Mouse (Mus musculus): ENCODE measurements around the gene Gm5475. TPM values are rescaled to one million over a fixed set of nuclear protein-coding genes. Genes with fewer than 3 reads are reported as not detected.
A peak's percentile ranks its signal among the peaks of the same experiment; 100 is the strongest.

Gene Gm5475
- polyA plus RNA-seq, 1 experiment: not detected

DNA sequence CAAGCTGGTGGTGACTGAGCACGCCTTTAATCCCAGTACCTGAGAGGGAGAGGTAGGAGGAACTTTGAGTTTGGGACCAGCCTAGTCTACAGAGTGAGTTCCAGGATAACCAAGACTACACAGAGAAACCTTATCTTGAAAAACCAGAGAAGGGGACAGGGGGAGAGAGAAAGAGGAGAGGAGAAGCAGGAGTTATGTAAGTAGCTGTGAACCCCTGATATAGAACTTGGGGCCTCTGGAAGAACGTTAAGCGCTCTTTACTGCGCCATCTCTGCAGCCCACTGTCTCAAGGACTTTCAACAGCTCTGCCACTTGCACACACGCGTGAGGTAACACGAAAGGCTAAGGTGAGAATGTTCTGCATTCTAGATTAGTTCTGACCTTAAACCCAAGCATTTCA lies 30.3 kb upstream of the Gm5475 start:
- no peaks in the 10 kb centered on the region for H3K9me3 ChIP-seq
- H3K27me3 ChIP-seq (replicated peaks): no peaks in the 10 kb centered on the region
- H3K36me3 ChIP-seq (replicated peaks; ENCODE audit: low read length): peaks cover 51% of the 10 kb centered on the region
- H3K4me3 ChIP-seq (replicated peaks): no peak overlapping the region
- TF ChIP-seq GATA1 (IDR thresholded peaks at IDR 0.05; ENCODE audit: borderline replicate concordance, low read length): no peak
- no peak for TF ChIP-seq FLI1 (IDR thresholded peaks at IDR 0.05; ENCODE audit: low read length)
- H3K4me1 ChIP-seq: peaks cover 30% of the 10 kb centered on the region

DNA sequence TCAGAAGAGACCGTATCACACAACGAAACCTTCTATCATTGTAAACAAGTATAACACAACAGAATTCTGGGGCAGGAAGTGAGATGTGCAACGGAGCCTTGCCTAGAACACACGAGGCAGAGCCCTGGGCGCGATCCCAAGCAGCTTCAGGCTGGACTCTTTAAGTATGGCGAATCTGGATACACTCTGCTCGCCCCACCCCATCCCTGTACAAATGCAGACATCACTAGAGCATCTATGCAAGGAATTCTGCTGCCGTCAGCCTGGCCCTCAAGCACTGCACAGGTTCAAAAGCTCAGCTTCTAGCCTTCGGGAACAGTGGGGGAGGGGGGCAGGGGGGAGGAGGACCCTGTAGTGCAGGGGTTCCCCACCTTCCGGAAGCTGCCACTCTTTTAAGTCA lies 28.9 kb upstream of the Gm5475 start:
- TF ChIP-seq GATA1 (IDR thresholded peaks at IDR 0.05; ENCODE audit: borderline replicate concordance, low read length) (no peak), FLI1 (IDR thresholded peaks at IDR 0.05; ENCODE audit: low read length) (no peak)
- Histone ChIP-seq H3K9me3 (no peaks in the 10 kb centered on the region), H3K36me3 (replicated peaks; ENCODE audit: low read length) (peaks cover 63% of the 10 kb centered on the region), H3K4me3 (replicated peaks) (no peak overlapping the region), H3K27me3 (replicated peaks) (no peaks in the 10 kb centered on the region), H3K4me1 (peaks cover 33% of the 10 kb centered on the region)

DNA sequence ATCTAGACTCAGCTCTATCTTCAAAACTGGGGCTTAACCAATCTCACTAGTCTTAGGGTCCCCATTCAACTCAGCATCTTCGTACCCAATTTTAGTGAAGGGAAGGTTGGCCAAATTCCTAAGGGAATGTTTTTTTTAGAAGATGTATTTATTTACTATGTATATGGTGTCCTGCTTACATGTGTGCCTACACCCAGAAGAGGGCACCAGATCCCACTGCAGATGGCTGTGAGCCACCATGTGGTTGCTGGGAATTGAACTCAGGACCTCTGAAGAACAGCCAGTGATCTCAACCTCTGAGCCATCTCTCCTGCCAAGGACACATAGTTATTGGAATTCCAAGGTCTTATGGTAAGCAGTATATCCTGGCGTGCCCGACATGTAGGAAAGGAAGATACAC lies 26.4 kb upstream of the Gm5475 start:
- H3K27me3 ChIP-seq (replicated peaks): no peaks in the 10 kb centered on the region
- peaks cover 85% of the 10 kb centered on the region for H3K36me3 ChIP-seq (replicated peaks; ENCODE audit: low read length)
- peaks cover 34% of the 10 kb centered on the region for H3K4me1 ChIP-seq
- H3K9me3 ChIP-seq: no peaks in the 10 kb centered on the region
- TF ChIP-seq GATA1 (IDR thresholded peaks at IDR 0.05; ENCODE audit: borderline replicate concordance, low read length) (no peak), FLI1 (IDR thresholded peaks at IDR 0.05; ENCODE audit: low read length) (no peak)
- H3K4me3 ChIP-seq (replicated peaks): peak overlapping the region; percentile 30

DNA sequence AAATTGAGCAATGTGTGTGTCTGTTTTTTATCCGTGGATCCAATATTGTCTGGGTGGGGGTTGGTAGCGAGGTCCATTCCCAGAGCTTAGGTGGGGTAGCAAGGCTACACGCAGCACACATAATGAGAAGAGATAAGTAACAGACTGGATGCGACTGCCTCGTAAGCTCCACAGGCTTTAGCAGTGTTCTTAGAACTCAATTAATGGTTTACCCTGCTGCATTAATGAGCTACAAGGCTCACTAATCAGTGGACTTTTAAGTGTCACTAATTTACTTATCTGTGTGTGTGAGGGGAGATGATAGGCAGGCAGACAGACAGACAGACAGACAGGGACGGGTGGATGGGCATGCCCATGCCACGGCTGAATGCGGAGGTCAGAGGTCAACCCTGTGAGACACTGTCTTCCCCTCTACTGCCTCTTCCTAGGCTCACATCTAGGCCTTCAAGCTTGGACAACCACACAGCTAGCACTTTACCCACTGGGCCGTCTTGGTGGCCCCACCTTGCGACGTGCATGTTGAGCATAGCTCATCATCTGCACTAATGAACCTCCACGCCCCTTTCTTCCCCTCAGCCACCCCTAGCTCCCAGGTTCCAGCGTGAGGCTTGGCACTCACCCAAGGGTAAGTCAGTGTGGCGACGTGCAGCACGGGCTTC lies 21.2 kb upstream of the Gm5475 start:
- TF ChIP-seq FLI1 (IDR thresholded peaks at IDR 0.05; ENCODE audit: low read length) (no peak), GATA1 (IDR thresholded peaks at IDR 0.05; ENCODE audit: borderline replicate concordance, low read length) (no peak)
- no peaks in the 10 kb centered on the region for H3K27me3 ChIP-seq (replicated peaks)
- H3K9me3 ChIP-seq: no peaks in the 10 kb centered on the region
- peaks cover 31% of the 10 kb centered on the region for H3K4me1 ChIP-seq
- peaks cover 100% of the 10 kb centered on the region for H3K36me3 ChIP-seq (replicated peaks; ENCODE audit: low read length)
- no peak overlapping the region for H3K4me3 ChIP-seq (replicated peaks)

DNA sequence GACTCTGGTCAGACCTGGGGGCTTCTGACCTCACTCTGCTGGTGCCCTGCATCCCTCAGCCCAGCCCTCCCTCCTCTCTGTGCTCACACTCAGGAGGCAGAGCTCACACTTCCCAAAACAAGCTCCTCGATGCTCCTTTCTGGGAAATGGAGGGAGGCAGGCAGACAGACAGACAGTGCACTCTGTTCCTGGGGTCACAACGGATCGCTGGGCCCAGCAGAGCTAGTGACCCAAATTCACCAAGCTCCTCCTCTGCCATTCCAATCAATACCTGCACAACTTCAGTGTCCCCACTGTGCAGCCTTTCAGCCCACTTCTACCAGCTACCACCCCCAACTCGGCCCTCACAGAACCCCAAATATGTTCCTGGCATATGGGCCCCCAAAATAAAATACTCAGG lies 20.1 kb upstream of the Gm5475 start:
- TF ChIP-seq GATA1 (IDR thresholded peaks at IDR 0.05; ENCODE audit: borderline replicate concordance, low read length): no peak
- no peak for TF ChIP-seq FLI1 (IDR thresholded peaks at IDR 0.05; ENCODE audit: low read length)
- no peak overlapping the region for H3K4me3 ChIP-seq (replicated peaks)
- peaks cover 36% of the 10 kb centered on the region for H3K4me1 ChIP-seq
- H3K27me3 ChIP-seq (replicated peaks): no peaks in the 10 kb centered on the region
- no peaks in the 10 kb centered on the region for H3K9me3 ChIP-seq
- H3K36me3 ChIP-seq (replicated peaks; ENCODE audit: low read length): peaks cover 95% of the 10 kb centered on the region

DNA sequence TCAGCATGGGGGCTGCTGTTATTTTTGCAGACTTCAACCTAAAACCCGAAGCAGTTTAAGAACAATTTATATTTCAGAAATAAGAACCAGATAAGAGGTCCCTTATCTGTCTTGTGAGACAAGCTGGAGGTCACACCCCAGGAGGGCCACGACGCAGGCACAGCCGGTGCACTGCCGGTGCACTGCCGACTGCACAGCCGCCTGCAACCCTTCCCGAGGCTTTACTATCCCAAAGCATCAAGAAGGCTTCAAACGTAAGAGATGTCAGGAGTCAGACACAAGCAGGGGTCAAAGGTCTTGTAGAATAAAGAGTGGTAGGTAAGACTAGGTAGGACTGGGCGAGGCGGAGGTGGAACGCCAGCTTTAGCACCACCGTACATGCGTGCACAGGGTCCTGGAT lies 19.6 kb upstream of the Gm5475 start:
- Histone ChIP-seq H3K9me3 (no peaks in the 10 kb centered on the region), H3K36me3 (replicated peaks; ENCODE audit: low read length) (peaks cover 93% of the 10 kb centered on the region), H3K4me1 (peaks cover 41% of the 10 kb centered on the region), H3K27me3 (replicated peaks) (no peaks in the 10 kb centered on the region), H3K4me3 (replicated peaks) (no peak overlapping the region)
- TF ChIP-seq GATA1 (IDR thresholded peaks at IDR 0.05; ENCODE audit: borderline replicate concordance, low read length): no peak
- no peak for TF ChIP-seq FLI1 (IDR thresholded peaks at IDR 0.05; ENCODE audit: low read length)

DNA sequence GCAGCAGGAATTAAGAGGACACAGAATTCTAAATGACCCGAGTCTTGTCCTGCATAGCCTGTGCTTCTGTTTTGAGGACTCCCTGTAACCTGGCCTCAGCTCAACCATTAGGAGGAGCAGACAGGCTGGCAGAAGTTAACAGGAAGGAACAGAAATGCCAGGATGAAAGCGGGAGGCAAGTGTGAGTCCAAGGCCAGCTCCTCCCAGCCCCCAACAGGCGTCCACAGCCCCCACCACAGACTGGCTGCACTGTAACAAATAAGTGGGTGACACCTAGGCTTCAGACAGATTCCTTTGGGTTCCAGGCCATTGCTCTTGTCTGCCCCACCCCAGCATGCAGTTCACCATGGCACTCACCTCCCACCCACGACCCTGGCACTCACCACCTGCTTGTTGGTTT lies 19.1 kb upstream of the Gm5475 start:
- TF ChIP-seq GATA1 (IDR thresholded peaks at IDR 0.05; ENCODE audit: borderline replicate concordance, low read length) (no peak), FLI1 (IDR thresholded peaks at IDR 0.05; ENCODE audit: low read length) (no peak)
- Histone ChIP-seq H3K4me1 (peaks cover 43% of the 10 kb centered on the region), H3K27me3 (replicated peaks) (no peaks in the 10 kb centered on the region), H3K4me3 (replicated peaks) (no peak overlapping the region), H3K36me3 (replicated peaks; ENCODE audit: low read length) (peaks cover 91% of the 10 kb centered on the region), H3K9me3 (no peaks in the 10 kb centered on the region)

DNA sequence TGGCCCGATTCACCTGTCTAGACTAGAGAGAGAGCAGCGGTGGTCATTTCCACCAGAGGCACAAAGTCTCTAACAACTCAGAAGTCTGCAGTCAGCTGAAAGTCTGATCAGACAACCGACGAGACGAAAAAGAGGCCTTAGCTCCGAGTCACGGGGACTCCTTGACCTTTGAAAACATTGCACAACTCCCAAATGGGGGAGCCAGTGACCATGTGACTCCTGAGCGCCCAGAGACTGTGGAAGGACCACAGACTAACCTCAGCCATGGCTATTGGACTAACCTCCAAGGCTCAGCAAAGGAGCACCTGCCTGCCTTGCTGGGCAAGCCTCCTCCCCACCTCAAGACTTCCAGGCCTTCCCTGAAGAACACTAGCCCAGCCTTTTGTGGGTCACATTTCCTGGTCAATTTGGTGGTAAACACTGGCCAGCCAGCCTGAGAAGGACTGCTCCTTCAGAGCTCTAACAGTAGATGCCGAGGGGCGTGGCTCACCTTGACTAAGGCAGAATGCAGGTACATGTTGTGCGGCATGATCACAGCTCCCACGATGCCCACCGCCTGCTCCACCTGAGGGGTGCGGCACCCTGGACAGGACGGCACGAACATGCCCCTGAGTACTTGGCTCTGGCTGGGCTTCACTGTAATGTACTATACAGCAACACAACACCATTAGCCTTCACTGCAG lies 18.5 kb upstream of the Gm5475 start:
- H3K27me3 ChIP-seq (replicated peaks): no peaks in the 10 kb centered on the region
- peaks cover 50% of the 10 kb centered on the region for H3K4me1 ChIP-seq
- TF ChIP-seq GATA1 (IDR thresholded peaks at IDR 0.05; ENCODE audit: borderline replicate concordance, low read length) (no peak), FLI1 (IDR thresholded peaks at IDR 0.05; ENCODE audit: low read length) (no peak)
- H3K36me3 ChIP-seq (replicated peaks; ENCODE audit: low read length): peaks cover 91% of the 10 kb centered on the region
- H3K4me3 ChIP-seq (replicated peaks): peak overlapping the region; percentile 53
- no peaks in the 10 kb centered on the region for H3K9me3 ChIP-seq

DNA sequence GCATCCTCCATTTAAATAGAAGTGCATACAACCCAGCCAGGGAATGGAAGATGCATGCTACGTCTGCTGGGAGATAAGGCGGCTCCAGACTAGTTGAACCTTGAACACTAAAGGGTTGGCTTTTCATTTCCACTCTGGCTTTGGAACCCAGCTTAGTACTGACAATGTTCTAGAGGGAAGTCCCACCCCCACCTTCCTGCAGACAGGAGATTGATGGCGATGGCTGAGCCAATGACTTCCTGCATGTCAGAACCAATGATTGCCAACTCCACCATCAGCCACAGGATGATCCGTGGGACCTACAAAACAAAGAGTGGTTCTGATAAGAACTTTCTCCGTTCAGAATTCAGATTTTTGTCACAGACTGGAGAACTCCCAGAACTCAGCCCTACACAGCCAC lies 15.9 kb upstream of the Gm5475 start:
- H3K4me1 ChIP-seq: peaks cover 64% of the 10 kb centered on the region
- no peaks in the 10 kb centered on the region for H3K9me3 ChIP-seq
- no peak overlapping the region for H3K4me3 ChIP-seq (replicated peaks)
- peaks cover 87% of the 10 kb centered on the region for H3K36me3 ChIP-seq (replicated peaks; ENCODE audit: low read length)
- TF ChIP-seq FLI1 (IDR thresholded peaks at IDR 0.05; ENCODE audit: low read length) (no peak), GATA1 (IDR thresholded peaks at IDR 0.05; ENCODE audit: borderline replicate concordance, low read length) (no peak)
- H3K27me3 ChIP-seq (replicated peaks): no peaks in the 10 kb centered on the region

DNA sequence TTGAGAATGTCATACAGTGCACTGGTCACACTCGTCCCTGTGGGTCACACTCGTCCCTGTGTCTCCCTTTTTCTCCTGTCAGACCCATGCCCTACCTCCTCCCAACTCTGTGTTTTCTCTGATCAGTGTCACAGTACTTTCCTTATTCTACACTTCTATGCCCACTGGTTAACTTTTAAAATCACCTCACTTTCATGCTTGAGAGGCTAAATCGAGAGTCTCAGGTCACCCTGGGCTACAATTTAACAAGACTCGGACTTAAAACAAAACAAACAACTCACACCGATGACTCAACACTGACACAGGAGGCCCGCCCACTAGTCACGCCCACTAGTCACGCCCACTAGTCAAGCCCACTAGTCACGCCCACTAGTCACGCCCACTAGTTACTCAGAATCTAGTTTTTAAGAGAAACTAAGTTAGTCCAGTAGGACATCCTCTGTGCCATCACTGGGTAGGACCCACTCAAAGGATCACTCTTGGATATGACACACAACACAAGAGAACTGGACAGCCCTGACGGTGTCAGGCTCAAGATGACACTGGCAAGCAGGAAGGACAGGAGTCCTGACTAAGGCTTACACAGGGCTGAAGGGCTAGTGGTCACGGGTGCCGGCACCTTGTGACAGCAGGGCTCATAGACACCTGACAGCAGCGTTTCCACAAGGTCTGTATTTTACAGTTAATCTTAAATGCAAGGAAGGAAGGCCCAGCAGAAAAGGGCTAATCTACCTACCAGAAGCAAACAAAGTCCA lies 10.9 kb upstream of the Gm5475 start:
- Histone ChIP-seq H3K9me3 (no peaks in the 10 kb centered on the region), H3K27me3 (replicated peaks) (no peaks in the 10 kb centered on the region), H3K4me1 (peaks cover 84% of the 10 kb centered on the region), H3K4me3 (replicated peaks) (peak overlapping the region; percentile 81), H3K36me3 (replicated peaks; ENCODE audit: low read length) (peaks cover 47% of the 10 kb centered on the region)
- no peak for TF ChIP-seq FLI1 (IDR thresholded peaks at IDR 0.05; ENCODE audit: low read length)
- TF ChIP-seq GATA1 (IDR thresholded peaks at IDR 0.05; ENCODE audit: borderline replicate concordance, low read length): no peak
